Mouse (Mus musculus): ENCODE measurements around the gene Cfap58.

The Cfap58 gene

DNA sequence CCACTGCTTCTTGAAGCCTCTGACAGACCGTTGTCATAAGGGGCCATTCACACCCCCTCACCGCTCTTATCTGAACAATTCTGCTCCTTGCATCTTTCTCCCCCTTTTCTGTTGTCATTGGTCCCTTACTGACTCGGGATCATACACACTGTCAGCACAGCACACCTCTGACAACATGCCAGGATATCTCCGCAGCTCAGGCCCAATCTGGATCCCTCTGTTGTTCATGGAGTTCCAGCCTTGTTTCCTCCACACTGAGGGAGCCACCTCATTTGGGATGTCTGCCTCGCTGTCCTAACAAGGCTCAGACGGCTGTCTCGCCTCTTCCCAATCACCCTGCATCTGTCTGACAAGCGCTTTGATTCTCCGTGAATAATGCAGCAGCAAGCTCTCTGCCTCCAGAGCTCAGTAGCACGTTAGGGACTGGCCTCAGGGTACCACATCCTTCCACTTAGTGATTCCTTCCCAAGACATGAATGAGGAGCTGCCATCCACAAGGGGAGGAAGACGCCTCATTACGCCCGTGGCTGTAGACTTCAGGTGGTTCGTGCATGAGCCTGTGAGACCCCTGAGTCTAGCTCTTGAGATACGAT, 40.7 kb downstream of the Cfap58 start:
- no peak for DNase-seq (ENCODE audit: low spot score in 2 of 2)

- DNase-seq (ENCODE audit: low spot score in 2 of 2) = no peak
Measured at GRCm38 (mm10) chr19:47979446-47979845, 42.0 kb downstream of the Cfap58 start.

DNA sequence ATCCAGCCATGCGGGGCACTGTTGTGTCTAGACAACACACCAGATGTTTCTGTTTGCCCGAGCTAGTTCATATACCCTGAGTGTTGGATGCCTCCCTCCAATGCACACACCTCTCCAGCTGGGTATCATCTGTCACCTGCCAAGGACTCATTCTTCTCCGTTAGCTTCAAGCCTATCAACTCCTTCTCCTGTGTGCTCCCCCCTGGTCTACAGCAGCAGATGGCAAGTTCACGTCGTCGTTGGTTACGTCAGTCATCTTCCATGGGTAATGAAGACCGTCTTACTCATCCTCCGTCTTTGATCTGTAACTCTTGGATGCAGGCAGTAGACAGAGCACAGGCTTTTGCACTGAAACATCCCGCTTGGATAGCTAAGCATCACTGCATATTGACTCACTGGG, 42.8 kb downstream of the Cfap58 start:
- no peak for DNase-seq (ENCODE audit: low spot score in 2 of 2)

DNA sequence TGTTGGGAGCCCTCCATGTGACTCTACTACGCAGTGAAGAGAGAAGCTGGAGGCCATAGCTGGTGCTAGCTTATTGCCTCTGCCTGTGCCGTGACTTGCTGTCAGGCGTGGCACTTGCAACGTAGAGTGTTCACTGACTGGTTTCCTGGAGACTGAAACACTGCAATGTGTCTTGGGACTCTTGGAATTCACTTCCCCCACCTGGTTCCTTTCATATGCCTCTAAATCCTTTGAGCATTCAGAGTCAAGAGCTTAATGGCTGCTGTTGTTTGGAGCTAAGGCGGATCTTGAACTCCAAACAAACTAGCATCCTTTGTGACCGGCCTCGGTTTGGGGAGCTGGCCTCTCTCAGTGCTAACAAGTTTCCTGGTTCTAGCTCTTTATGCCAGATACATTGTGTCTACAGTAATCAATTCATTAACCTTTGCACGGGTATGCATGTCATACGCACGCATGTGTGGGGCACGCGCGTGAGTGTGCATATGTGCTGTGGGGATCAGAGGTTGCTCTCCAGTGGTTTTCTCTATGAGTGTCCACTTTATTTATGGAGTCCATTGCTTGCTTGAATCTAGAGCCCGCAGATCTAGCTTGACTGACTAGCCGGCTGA, 48.2 kb downstream of the Cfap58 start:
- no peak for DNase-seq (ENCODE audit: low spot score in 2 of 2)

GRCm38 (mm10) chr19:47987986-47988385, 50.5 kb downstream of the Cfap58 start:
- DNase-seq (ENCODE audit: low spot score in 2 of 2) = no peak

- peak in 1 of 2 experiments; percentile 26 for DNase-seq (ENCODE audit: low spot score in 2 of 2)
Measured at GRCm38 (mm10) chr19:47988456-47988855, 51.0 kb downstream of the Cfap58 start.

DNA sequence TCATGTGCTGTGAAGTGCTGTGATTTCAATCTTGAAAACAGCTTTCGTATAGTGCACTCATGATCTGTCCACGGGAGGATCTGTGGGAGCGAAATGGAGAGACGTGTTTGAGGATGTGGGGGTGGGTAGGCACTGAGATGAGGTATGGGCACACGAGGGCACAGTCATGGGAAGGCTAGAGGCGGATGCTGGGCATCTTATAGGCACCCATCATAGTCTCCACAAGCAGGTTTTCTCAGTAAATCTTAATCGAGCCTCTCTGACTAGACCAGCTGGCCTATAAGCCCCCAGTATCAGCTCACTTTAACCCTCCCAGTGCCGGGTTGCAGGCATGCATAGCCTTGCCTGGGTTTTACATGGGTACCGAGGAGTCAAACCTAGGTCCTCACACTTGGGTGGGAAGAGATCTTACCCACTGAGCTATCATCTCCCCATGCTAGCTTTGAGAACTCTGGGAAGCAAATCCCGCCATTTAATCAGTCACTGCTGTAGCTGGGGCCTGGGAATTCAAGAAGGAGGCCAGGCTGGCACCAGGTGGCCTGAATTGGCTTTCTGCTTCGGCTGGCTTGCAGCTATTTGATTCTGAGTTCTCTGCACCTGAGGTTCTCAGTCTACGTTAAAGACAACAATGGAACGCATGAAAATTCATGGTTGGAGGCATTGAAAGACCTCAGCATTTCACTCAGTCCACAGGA, 51.6 kb downstream of the Cfap58 start:
- no peak for DNase-seq (ENCODE audit: low spot score in 2 of 2)

GRCm38 (mm10) chr19:47989575-47989891, 52.1 kb downstream of the Cfap58 start:
- no peak for DNase-seq (ENCODE audit: low spot score in 2 of 2)

DNA sequence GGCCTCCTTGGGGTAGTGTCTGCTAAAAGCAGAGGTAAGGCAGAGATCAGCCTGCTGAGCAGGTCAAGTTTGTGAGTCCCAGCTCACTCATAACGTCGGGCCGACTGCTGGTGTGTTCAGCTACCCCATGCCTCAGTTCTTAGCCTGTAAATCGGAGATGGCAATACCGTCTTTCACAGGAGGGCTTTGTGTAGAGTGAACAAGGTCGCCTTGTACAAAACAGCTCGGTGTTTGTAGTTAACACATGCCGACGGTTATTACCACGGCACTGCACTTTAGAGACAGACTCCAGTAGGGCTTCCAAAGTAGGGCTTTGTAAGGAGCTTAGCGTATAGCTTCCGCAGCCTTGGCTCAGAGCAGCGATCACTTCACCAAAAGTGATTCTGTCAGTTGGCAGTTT, 63.8 kb downstream of the Cfap58 start:
- no peak for DNase-seq (ENCODE audit: low spot score in 2 of 2)

DNA sequence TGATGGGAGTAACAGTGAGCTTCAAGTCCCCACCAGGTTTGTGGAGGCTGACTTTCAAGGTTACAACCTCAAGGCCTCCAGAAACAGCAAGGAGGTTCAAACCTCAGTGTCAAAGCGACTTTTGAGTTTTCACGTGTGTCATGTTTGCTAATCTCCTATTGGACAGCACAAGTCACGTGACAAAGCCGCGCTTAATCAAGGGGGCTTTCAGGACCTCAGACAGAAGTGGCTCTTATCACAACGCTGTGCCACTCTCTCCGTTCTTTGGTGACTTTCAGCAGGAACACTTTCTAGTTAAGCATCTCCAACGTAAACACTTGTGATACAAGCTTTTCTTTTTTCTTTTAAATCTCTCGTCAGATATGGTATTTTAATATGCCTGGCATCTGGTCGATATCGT, 64.3 kb downstream of the Cfap58 start:
- DNase-seq (ENCODE audit: low spot score in 2 of 2) = no peak

DNA sequence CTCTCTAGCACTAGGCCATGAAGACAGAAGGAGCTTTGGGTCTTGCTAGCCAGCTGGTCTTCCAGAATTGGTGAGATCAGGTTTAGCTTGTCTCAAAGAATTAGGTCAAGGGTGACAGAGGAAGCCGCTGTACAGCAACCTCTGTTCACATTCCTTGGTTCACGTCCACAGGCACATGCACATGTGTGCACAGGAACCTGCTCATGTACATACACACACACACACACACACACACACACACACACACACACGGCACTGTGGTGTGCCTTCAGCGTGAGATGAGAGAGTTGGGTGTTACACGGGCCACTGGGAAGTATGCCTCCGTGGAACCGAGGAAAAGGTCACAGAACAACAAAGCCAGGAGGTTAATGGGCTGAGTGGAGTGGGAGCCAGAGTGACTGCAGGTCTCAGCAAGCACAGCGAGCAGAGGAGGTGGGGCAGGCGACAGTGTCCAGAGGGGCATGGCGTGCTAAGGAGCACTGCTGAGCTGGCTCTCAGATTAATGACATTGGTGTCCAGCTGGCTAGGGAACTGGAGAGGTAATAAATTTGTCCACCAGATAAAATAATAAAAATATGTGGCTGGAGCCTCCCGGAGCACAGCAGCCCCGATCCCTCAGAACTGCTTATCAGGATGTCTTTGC, 71.4 kb downstream of the Cfap58 start:
- DNase-seq (ENCODE audit: low spot score in 2 of 2) = no peak

GRCm38 (mm10) chr19:48009586-48010331, 72.3 kb downstream of the Cfap58 start:
- no peak for DNase-seq (ENCODE audit: low spot score in 2 of 2)

DNA sequence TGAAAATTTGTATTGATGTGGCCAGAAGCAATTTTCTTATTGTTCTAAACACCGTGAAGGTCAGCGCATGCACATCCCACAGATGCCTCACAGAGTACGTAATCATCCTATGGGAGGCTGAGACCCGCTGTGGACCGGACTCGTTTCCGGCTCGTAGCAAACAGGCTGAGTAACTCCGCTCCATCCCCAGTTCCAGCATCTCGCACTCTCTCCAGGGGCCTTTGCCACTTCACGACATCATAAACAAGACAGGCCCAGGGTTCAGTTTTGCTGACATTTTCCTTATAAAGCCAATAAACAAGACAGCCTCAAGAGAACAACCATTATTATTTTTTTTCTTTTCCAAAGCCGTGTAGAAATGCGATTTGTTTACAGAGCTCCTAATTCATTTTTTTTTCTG, 82.6 kb downstream of the Cfap58 start:
- no peak for DNase-seq (ENCODE audit: low spot score in 2 of 2)

- DNase-seq (ENCODE audit: low spot score in 2 of 2) = peak in 1 of 2 experiments; percentile 12
Measured at GRCm38 (mm10) chr19:48021435-48021834, 84.0 kb downstream of the Cfap58 start.

- no peak for DNase-seq (ENCODE audit: low spot score in 2 of 2)
Measured at GRCm38 (mm10) chr19:48022763-48023162, 85.3 kb downstream of the Cfap58 start.

- DNase-seq (ENCODE audit: low spot score in 2 of 2) = no peak
Measured at GRCm38 (mm10) chr19:48023726-48024125, 86.3 kb downstream of the Cfap58 start.

- DNase-seq (ENCODE audit: low spot score in 2 of 2) = no peak
Measured at GRCm38 (mm10) chr19:48025366-48025765, 87.9 kb downstream of the Cfap58 start.

- no peak for DNase-seq (ENCODE audit: low spot score in 2 of 2)
Measured at GRCm38 (mm10) chr19:48026882-48027281, 89.4 kb downstream of the Cfap58 start.

DNA sequence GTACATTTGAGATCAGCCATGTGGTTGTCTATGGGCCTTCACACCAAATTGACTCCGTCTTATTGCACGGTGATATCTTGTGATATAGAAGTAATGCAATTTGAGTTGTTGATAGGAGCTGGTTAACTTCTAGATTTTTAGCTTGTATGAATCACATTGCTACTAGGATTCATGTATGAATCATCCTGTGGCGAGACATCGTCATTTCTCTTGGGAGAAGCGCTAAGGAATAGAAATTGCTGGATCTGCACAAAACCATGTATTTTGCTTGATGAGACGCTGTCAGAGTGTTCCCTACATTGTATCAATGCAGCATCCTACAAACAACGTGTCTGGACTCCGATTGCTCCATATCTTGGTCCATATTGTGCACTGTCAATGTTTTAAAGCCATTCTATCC, 102.1 kb downstream of the Cfap58 start:
- no peak for DNase-seq (ENCODE audit: low spot score in 2 of 2)

- DNase-seq (ENCODE audit: low spot score in 2 of 2) = no peak
Measured at GRCm38 (mm10) chr19:48047315-48047714, 109.8 kb downstream of the Cfap58 start.

DNA sequence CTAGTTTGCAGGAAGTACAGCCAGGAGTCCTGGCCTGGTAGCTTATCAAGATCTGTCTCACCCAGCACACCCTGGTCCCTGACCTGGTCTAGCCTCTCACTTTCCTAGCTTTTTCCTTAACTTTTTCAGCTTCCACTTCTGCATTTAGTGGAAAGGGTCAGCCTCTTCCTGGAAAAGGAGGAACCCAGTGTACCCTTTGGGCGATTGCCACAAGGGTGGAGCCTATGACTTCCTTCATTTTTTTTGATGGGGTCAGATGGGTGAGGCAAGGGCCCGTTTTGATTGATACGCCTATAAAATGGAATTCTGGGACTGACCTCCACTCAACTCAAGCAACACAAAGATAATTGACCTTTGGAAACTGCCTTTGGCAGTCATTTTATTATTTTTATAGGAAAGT, 111.9 kb downstream of the Cfap58 start:
- DNase-seq (ENCODE audit: low spot score in 2 of 2) = no peak

DNA sequence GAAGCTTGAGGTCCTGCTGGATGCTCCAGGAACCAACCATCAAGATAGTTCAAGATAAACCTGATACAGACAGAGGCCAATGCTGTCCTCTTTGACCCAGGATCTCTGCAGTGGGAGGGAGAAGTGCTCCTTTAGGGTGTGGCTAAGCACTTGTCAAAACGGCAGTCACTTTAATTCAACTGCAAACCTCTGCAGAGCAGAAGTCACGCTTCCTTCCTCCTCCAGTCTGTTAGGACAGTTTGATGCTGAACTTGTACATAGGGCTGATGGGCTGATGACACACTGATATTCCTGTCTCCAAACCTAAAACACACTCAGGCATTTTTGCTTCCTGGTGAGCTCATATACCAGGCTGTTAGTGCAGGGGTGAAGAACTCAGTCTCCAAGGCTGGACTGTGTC, 125.8 kb downstream of the Cfap58 start:
- DNase-seq (ENCODE audit: low spot score in 2 of 2) = no peak

Data from frontal cortex, postnatal 10 days (tissue).